Mouse (Mus musculus): Measurements from ENCODE around the gene Ano1.

Ano1 gene

DNA sequence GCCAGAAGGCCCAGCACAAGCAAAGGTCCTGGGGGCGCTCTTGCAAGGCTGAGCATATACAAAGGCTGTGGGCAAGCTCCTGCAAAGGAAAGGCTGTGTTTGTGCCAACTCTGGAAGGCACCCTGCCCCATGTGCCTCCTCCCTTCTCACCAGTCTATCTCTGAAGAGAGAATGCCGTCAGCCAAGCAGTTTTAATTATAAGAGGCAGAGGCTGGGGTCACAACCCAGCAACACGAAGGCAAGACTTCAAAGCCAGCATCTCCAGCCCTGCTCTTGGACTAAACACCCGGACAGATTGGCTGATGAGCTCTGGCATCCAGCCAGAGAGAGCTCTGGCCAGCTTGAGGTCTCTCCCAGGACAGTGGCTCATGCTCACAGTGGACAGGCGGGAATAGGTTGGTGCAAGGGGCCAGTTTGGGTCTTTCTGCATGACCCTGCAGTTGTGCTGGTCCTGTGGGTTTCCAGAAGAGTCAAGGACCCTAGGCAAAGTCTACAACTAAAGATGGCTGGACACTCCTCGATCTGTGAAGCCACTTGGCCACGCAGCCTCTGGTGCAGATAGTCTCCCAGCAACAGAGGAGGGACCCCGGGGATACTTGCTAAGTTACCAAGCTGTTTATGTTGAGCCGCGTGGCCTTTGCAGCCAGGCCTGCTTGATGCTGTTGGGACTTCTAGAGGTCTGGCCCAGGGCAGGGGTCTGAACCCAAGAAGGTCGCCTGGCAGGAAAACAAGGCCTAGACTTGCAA, 12.9 kb upstream of the Ano1 start:
- peak; percentile 30 to 32 for DNase-seq (ENCODE audit: low spot score in 2 of 2)

DNA sequence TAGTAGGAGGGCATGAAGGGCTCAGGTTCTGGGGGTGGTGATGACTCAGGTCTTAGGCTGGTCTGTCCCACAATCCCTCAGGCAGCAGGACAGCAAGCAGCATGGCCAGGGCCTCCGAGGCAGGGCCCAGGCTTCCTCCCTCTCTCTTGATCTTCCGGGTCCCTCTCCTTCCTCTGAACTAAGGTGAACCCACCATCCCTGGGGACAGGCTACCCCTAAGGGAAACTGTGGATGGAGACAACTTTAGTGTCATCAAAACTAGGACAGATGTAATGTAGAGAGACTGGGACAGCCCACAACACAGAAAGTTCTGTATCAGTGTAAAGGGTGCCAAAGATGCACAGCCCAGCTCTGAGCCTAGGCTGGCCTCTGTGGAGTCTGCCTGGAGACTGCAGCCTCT, 12.2 kb upstream of the Ano1 start:
- no peak for DNase-seq (ENCODE audit: low spot score in 2 of 2)

DNA sequence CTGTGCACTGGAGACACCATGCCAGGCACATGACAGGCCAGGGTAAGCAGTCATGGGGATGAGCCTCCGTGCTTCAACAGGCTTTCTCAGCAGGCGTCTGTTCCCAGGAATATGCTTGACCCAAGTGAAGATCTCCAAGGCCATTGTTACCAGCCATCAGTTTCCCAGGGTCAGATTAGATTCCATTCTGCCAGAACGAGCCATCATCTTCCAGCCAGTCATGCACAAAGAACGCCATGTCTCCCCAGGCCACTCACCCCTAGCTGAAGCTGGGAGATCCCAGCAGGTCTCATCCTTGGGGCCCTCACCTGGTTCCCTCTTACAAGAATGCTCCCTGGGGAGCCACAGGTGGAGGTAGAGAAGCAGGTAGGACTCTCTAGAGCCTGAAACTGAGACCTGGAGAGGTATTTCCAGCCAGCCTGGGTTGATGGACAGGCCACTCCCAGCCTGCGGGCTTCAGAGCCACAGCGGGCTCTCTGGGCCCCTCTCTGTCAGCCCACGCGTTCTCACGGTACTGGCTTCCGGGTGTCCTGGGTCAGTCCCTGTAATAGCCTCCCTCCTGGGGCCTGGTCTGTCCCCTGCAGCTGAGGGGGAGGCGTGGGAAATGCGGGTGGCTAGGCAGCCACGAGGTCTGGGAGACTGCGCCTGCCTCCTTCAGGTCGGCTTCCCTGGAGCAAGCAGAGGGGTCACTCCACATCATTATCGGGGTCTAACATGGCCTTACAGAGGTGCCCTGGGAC, 10.9 kb upstream of the Ano1 start:
- no peak for DNase-seq (ENCODE audit: low spot score in 2 of 2)

DNA sequence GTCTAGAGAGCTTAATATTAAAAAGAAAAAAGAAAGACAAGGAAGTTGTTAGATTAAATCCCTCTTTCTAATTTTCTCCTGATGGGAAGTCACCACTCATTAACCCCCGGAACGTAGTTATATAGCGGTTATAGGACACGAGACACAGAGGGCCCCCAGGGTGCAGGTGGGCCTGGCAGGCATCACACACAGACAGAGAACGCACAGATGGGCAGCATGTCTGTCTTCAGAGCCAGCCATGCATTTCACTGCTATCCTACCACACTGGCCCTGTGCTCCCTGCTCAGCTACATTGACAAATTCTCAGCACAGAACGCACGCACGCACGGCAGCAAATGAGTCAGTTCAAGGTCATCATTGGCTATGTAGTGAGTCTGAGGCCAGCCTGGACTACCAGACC, 8.5 kb upstream of the Ano1 start:
- no peak for DNase-seq (ENCODE audit: low spot score in 2 of 2)

GRCm38 (mm10) chr7:144759455-144759854, 7.7 kb upstream of the Ano1 start:
- DNase-seq (ENCODE audit: low spot score in 2 of 2): no peak

- no peak for DNase-seq (ENCODE audit: low spot score in 2 of 2)
Observed at GRCm38 (mm10) chr7:144755511-144756378, 4.0 kb upstream of the Ano1 start.

GRCm38 (mm10) chr7:144754722-144755121, 2.9 kb upstream of the Ano1 start:
- no peak for DNase-seq (ENCODE audit: low spot score in 2 of 2)

GRCm38 (mm10) chr7:144753657-144754031, 1.9 kb upstream of the Ano1 start:
- no peak for DNase-seq (ENCODE audit: low spot score in 2 of 2)

GRCm38 (mm10) chr7:144752919-144753656, 1.3 kb upstream of the Ano1 start:
- DNase-seq (ENCODE audit: low spot score in 2 of 2): no peak

- no peak for DNase-seq (ENCODE audit: low spot score in 2 of 2)
Observed at GRCm38 (mm10) chr7:144747756-144748155, 4.0 kb downstream of the Ano1 start.

- no peak for DNase-seq (ENCODE audit: low spot score in 2 of 2)
Observed at GRCm38 (mm10) chr7:144746466-144746865, 5.3 kb downstream of the Ano1 start.

- DNase-seq (ENCODE audit: low spot score in 2 of 2): no peak
Observed at GRCm38 (mm10) chr7:144743874-144744273, 7.9 kb downstream of the Ano1 start.

DNA sequence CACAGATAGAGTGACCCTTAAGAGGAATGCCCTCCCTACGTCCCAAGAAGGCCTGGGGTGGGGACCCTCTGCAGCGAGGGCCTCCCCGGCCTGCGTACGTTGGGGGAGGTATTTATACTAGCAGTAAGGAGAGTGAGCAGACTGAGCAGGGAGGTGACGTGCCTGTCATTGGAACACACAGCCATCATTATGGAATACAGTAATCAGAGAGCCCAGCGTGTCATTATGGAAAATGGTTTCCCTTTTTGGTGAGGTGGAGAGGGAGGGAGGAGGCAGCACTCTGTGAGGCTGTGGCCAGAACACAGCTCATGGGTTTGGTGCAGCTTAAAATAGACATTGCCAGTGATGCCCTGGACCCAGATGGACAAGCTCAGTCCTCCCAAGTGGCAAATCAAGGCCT, 11.1 kb downstream of the Ano1 start:
- DNase-seq (ENCODE audit: low spot score in 2 of 2): no peak

GRCm38 (mm10) chr7:144739810-144740209, 12.0 kb downstream of the Ano1 start:
- DNase-seq (ENCODE audit: low spot score in 2 of 2): no peak

DNA sequence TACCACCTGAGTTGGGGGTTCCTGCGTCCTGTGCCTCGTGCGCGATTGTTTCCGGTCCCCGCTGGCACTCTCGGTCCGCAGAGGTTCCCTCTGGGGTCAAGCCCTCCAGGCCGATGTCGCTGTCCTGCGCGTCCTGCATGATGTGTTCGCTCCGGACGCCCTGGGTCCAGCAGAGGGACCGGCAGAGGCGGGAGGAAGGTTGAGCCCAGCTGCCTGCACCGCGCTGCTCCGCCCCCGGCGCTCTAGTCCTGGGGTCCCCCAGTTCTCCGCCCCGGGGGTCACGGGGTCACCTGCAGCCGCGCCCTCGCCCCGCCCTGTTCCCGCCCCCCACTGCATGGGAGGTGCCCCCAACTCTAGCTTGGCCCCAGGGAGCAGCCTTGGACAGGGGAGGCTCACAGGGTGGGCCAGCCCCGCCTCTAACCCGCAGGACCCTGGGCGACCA, 13.4 kb downstream of the Ano1 start:
- peak in 1 of 2 experiments; percentile 25 for DNase-seq (ENCODE audit: low spot score in 2 of 2)

GRCm38 (mm10) chr7:144731897-144732291, 19.9 kb downstream of the Ano1 start:
- DNase-seq (ENCODE audit: low spot score in 2 of 2): no peak

DNA sequence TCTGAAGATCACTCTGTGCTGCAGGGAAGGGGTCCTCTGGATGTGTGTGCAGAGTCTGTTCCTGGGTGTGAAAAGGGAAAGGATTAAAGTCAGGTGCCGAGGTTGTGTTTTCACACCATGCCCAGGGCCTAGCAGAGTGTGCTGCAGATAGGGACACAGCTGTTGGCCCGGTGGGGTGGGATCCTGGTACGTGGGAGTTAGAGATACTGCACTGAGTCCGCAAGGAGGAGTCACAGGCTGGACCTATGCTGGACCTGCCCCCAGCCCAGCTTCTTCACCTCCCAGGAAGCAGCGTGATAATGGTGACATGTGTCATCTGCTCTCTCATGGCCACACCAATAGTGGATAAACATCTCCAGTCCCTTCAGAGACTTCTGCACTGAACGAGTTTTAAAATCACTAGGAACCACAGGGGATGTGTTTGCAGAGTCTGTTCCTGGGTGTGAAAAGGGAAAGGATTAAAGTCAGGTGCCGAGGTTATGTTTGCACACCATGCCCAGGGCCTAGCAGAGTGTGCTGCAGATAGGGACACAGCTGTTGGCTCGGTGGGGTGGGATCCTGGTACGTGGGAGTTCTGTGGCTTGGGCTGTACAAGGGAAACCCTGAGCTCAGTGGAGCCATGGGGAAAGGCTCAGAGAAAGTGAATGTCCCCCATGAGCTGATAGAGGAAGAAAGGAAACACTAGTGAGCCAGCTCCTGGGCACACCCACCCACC, 20.4 kb downstream of the Ano1 start:
- no peak for DNase-seq (ENCODE audit: low spot score in 2 of 2)

GRCm38 (mm10) chr7:144724283-144724682, 27.5 kb downstream of the Ano1 start:
- DNase-seq (ENCODE audit: low spot score in 2 of 2): no peak

DNA sequence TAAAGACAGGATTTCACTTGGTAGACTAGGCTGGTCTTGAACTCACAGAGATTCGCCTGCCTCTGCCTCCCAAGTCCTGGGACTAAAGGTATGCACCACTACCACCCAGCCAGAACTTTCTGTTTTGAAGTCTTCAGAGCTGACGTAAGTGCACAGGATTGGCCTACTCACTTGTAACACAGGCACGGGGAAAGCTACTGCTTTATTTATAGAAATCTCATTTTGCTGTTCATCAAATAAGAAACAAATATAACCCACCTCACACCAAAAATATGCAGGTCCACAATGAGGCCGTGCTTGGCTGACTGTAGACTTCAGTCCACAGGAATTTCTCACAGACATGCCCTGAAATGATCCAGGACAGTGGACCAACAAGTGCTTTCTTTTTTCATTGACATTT, 31.8 kb downstream of the Ano1 start:
- no peak for DNase-seq (ENCODE audit: low spot score in 2 of 2)

- no peak for DNase-seq (ENCODE audit: low spot score in 2 of 2)
Observed at GRCm38 (mm10) chr7:144717736-144718135, 34.0 kb downstream of the Ano1 start.

DNA sequence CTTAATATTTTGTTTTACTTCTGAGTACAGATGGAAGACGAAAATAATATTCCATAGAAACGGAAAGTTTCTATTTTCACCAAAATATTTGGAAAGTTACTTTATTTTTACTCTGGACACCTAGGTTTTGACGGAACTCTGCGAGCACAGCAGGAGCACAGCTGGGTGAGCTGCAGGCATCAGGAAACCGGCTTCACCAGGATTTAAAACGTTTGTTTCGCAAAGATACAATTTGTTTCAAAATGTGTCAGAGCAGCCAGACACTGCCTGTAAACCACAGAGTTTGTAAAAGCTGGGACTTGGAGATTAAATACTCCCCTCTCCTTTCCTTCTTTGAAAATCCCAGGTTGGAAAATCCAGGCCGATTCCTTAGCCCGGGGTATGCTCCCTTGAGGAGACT, 53.9 kb downstream of the Ano1 start:
- no peak for DNase-seq (ENCODE audit: low spot score in 2 of 2)

Measured in right cerebral cortex, postnatal 10 days (tissue).